Mouse (Mus musculus): ENCODE results near the gene Gm45713. TPM values are rescaled to one million over a fixed set of nuclear protein-coding genes. Genes with fewer than 3 reads are reported as not detected.

The Gm45713 gene
- total and polyA plus RNA-seq, 2 experiments from 2014 or later, result not detected

DNA sequence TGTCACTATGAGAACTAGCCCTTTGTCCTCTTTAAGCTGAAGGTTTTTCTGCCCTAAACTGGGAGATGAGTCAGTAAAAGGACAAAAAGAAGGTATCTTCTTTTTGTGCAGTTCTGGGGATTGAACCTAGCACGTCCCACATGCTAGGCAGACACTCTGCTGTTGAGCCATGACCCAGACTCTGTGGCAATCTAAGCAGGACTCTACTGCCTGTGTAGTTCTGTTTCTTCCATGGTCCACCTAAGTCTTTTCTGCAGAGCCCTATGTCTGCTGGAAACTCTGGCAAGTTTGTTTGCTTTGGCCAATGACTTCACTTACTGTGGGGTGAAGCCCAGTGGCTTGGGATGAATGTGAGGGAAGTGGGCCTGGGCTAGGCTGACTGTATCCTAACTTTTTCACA lies 2.4 kb upstream of the Gm45713 start:
- Histone ChIP-seq H3K4me1 (ENCODE audit: insufficient read depth) (no peaks in the 10 kb centered on the region), H3K9ac (no peak overlapping the region), H3K4me3 (ENCODE audit: low read depth, low read length) (no peak overlapping the region), H3K36me3 (ENCODE audit: insufficient read depth) (no peaks in the 10 kb centered on the region), H3K4me2 (ENCODE audit: low read depth) (no peak overlapping the region), H3K9me3 (ENCODE audit: low read length) (no peaks in the 10 kb centered on the region), H3K27me3 (ENCODE audit: insufficient read depth, low read length) (0 out of 2 replicates have a peak, but pooled peaks cover 3% of the 10 kb centered on the region), H3K27ac (ENCODE audit: low read depth, low read length) (no peak overlapping the region)
- no peak for ATAC-seq
- 72% methylated on average over 1 of the region's 1 CpGs for WGBS
- DNase-seq, result no peak
- TF ChIP-seq CTCF (IDR thresholded peaks at IDR 0.05; ENCODE audit: low read depth), result no peak

DNA sequence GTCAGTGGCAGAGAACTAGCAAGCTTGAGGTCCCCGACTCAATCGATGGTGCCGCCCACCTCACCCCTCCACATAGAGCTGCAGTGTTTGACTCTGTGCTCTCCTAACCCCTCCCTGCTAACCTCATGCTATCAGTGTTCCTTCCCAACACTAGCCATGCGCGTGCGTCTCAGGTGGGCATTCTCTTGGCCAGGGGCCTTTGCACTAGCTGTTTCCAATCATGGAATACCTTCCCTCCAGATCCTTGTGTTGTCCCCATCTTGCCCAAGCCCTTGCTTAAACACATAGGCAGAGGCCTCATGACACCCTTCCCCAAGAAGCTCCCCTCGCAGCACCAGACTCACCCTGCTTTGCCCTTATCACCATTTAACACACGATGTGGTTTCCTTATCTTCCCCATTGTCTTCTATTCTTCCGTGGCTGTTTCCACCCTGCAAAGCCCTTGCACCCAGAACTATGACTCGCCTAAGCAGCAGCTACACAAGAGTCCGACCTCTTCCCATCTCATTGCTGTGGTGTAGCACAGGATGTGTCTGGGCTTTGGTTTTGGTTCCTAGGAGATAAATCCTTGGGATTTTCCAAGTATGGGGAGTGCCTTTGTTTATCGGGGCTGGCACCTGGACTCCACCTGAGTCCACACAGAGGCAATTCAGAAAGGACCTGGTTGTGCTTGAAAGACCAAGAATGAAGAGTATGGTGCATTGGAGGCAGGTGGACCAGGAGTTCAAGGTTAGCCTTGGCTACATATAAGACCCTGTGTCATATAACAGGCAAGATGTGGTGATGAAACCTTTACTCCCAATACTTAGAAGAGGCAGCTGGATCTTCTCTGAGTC lies 1.4 kb upstream of the Gm45713 start:
- Histone ChIP-seq H3K27me3 (ENCODE audit: insufficient read depth, low read length) (0 out of 2 replicates have a peak, but pooled peaks cover 3% of the 10 kb centered on the region), H3K9me3 (ENCODE audit: low read length) (no peaks in the 10 kb centered on the region), H3K4me1 (ENCODE audit: insufficient read depth) (no peaks in the 10 kb centered on the region), H3K27ac (ENCODE audit: low read depth, low read length) (no peak overlapping the region), H3K4me3 (ENCODE audit: low read depth, low read length) (no peak overlapping the region), H3K9ac (no peak overlapping the region), H3K4me2 (ENCODE audit: low read depth) (no peak overlapping the region), H3K36me3 (ENCODE audit: insufficient read depth) (no peaks in the 10 kb centered on the region)
- no peak for DNase-seq
- ATAC-seq, result no peak
- no peak for TF ChIP-seq CTCF (IDR thresholded peaks at IDR 0.05; ENCODE audit: low read depth)
- WGBS, result 85% methylated on average over 12 of the region's 12 CpGs

DNA sequence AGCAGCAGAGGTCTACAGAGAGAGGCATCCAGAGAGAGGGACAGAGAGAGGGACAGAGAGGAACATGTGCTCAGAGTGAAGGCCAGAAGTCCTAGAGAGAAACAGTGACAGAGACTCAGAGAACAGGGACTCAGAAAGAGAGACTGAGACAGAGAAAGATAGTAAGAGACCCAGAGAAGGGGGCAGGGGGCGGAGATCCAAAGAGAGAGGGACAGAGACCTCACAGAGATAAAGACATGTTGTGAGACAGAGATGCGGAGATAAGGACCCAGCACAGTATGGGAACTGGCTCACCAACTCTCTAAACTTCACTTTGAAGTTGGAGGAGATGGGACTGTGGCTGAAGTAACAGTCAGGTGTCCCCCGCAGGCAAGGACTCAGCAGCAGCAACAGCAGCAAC lies 661 bp downstream of the Gm45713 start:
- 0 out of 2 replicates have a peak, but pooled peaks cover 3% of the 10 kb centered on the region for H3K27me3 ChIP-seq (ENCODE audit: insufficient read depth, low read length)
- no peaks in the 10 kb centered on the region for H3K4me1 ChIP-seq (ENCODE audit: insufficient read depth)
- no peaks in the 10 kb centered on the region for H3K36me3 ChIP-seq (ENCODE audit: insufficient read depth)
- no peak overlapping the region for H3K9ac ChIP-seq
- H3K27ac ChIP-seq (ENCODE audit: low read depth, low read length), result no peak overlapping the region
- no peaks in the 10 kb centered on the region for H3K9me3 ChIP-seq (ENCODE audit: low read length)
- ATAC-seq, result no peak
- H3K4me2 ChIP-seq (ENCODE audit: low read depth), result 0 out of 2 replicates have a peak overlapping the region, but pooled peaks have one; percentile 54
- WGBS, result 80% methylated on average over 3 of the region's 3 CpGs
- no peak for TF ChIP-seq CTCF (IDR thresholded peaks at IDR 0.05; ENCODE audit: low read depth)
- DNase-seq, result no peak
- no peak overlapping the region for H3K4me3 ChIP-seq (ENCODE audit: low read depth, low read length)

DNA sequence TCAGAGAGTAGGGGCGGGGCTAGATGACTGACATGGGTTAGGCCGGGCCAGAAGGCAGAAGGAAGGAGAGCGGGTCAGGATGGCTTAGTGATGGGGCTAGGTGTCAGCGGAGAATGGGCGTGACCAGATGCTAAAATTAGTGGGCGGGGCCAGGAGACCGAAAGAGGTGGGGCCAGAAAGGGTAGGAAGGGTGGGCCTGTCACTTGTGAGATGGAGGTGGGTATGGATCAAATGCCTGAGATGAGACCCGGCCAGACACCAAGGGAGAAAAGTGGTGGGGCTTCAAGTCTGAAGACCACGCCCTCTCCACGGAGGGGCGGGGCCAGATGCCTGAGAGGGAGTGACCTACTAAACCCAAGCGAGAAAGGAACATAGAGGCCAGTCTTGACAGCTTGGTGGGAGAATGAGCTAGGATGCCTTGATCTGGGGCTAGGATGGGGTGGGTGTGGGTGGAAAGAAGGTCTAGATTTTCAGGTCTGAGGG lies 1.4 kb downstream of the Gm45713 start:
- TF ChIP-seq CTCF (IDR thresholded peaks at IDR 0.05; ENCODE audit: low read depth), result no peak
- H3K9me3 ChIP-seq (ENCODE audit: low read length), result no peaks in the 10 kb centered on the region

DNA sequence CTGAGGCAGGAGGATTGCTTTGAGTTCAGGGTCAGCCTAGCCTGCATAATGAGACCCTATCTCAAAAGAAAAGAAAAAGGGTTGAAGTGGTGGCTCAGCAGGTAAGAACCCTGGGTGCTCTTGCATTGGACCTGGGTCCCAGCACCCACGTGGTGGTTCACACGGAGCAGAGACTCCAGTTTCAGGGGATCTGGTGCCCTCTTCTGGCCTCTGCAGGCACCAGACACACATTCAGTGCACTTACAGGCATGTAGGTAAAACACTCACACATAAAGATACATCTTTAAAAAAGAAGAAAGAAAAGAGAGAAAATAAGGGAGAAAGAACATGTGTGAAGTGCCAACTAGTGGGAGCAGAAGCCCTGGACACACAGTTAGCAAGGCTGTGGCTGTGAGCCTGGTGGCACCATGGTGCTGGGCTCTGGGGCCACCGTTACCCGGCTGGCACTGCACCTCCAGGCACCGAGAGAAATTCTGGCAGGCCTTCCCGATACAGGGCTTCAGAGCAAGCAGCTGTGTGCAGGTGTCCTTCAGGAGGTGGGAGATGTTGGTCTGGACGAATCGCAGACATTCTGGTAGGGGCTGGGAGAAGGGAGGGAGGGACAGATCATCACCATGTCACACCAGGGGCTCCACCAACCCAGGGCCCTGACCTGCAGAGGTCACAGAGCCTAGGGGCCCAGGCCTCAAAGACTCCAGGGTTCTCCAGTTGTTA lies 2.4 kb downstream of the Gm45713 start:
- H3K36me3 ChIP-seq (ENCODE audit: insufficient read depth), result no peaks in the 10 kb centered on the region
- H3K27ac ChIP-seq (ENCODE audit: low read depth, low read length), result no peak overlapping the region
- no peaks in the 10 kb centered on the region for H3K9me3 ChIP-seq (ENCODE audit: low read length)
- H3K4me3 ChIP-seq (ENCODE audit: low read depth, low read length), result no peak overlapping the region
- H3K27me3 ChIP-seq (ENCODE audit: insufficient read depth, low read length), result 0 out of 2 replicates have a peak, but pooled peaks cover 3% of the 10 kb centered on the region
- H3K4me1 ChIP-seq (ENCODE audit: insufficient read depth), result 0 out of 2 replicates have a peak, but pooled peaks cover 3% of the 10 kb centered on the region
- WGBS, result 79% methylated on average over 8 of the region's 8 CpGs
- no peak overlapping the region for H3K4me2 ChIP-seq (ENCODE audit: low read depth)
- ATAC-seq (no peak), DNase-seq (no peak)
- H3K9ac ChIP-seq, result no peak overlapping the region
- TF ChIP-seq CTCF (IDR thresholded peaks at IDR 0.05; ENCODE audit: low read depth), result no peak

More for the DNA sequence above, 1.4 kb downstream of the Gm45713 start:
- 0 out of 2 replicates have a peak, but pooled peaks cover 3% of the 10 kb centered on the region for H3K4me1 ChIP-seq (ENCODE audit: insufficient read depth)
- no peak overlapping the region for H3K4me3 ChIP-seq (ENCODE audit: low read depth, low read length)
- no peak overlapping the region for H3K4me2 ChIP-seq (ENCODE audit: low read depth)
- 0 out of 2 replicates have a peak, but pooled peaks cover 3% of the 10 kb centered on the region for H3K27me3 ChIP-seq (ENCODE audit: insufficient read depth, low read length)
- DNase-seq (no peak), ATAC-seq (no peak)
- no peaks in the 10 kb centered on the region for H3K36me3 ChIP-seq (ENCODE audit: insufficient read depth)
- no peak overlapping the region for H3K9ac ChIP-seq
- H3K27ac ChIP-seq (ENCODE audit: low read depth, low read length), result no peak overlapping the region
- 11% methylated on average over 12 of the region's 12 CpGs for WGBS

DNA sequence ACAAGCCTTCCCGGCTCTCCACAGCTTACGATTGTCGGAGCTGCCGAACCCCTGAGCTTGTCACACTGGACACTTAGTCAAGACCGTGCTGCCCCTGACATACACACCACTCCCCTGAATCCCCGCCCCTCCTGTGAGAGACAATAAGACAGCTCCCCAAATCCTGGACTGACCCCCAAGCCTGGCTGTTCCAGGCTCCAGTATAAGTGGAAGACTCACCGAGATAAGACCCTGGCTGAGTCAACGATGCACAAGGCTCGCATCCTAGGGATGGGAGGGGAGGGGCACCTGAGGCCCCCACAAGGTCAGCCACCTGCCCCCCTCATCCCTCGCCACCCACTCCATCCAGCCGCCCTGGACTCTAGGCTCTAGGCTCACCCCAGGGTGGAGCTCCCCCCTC lies 4.2 kb downstream of the Gm45713 start:
- peaks cover 4% of the 10 kb centered on the region for H3K36me3 ChIP-seq (ENCODE audit: insufficient read depth)
- 74% methylated on average over 11 of the region's 11 CpGs for WGBS
- ATAC-seq, result no peak
- H3K27ac ChIP-seq (ENCODE audit: low read depth, low read length), result no peak overlapping the region
- H3K4me1 ChIP-seq (ENCODE audit: insufficient read depth), result peaks cover 3% of the 10 kb centered on the region; the same call in 1 of the 2 replicates
- H3K4me3 ChIP-seq (ENCODE audit: low read depth, low read length), result no peak overlapping the region
- no peak for TF ChIP-seq CTCF (IDR thresholded peaks at IDR 0.05; ENCODE audit: low read depth)
- no peaks in the 10 kb centered on the region for H3K9me3 ChIP-seq (ENCODE audit: low read length)
- no peaks in the 10 kb centered on the region for H3K27me3 ChIP-seq (ENCODE audit: insufficient read depth, low read length)
- no peak overlapping the region for H3K4me2 ChIP-seq (ENCODE audit: low read depth)
- H3K9ac ChIP-seq, result no peak overlapping the region
- DNase-seq, result no peak
